Mouse (Mus musculus): Measurements from ENCODE around the gene Eif2s1.
A peak's percentile ranks its signal among the peaks of the same experiment; 100 is the strongest.

The Eif2s1 gene

GRCm38 (mm10) chr12:78861496-78862253 lies at the start of gene Eif2s1, which contains the start of gene Atp6v1d:
Gene Eif2s1, plus strand, starts transcription at chr12:78861819.
Gene Atp6v1d, minus strand, starts transcription at chr12:78861638.
- DNase-seq (ENCODE audit: low spot score in 2 of 2), result peak; percentile 99 to 100

GRCm38 (mm10) chr12:78814437-78814836 lies 47.2 kb upstream of the Eif2s1 start:
- DNase-seq (ENCODE audit: low spot score in 2 of 2), result no peak

- no peak for DNase-seq (ENCODE audit: low spot score in 2 of 2)
Observed at GRCm38 (mm10) chr12:78834496-78834895, 27.1 kb upstream of the Eif2s1 start.

GRCm38 (mm10) chr12:78839906-78840305 lies 21.7 kb upstream of the Eif2s1 start:
- DNase-seq (ENCODE audit: low spot score in 2 of 2), result no peak

GRCm38 (mm10) chr12:78842429-78842828 lies 19.2 kb upstream of the Eif2s1 start:
- DNase-seq (ENCODE audit: low spot score in 2 of 2), result no peak

GRCm38 (mm10) chr12:78848246-78848645 lies 13.4 kb upstream of the Eif2s1 start:
- DNase-seq (ENCODE audit: low spot score in 2 of 2), result no peak

GRCm38 (mm10) chr12:78860921-78861495 lies 611 bp upstream of the Eif2s1 start:
- DNase-seq (ENCODE audit: low spot score in 2 of 2), result peak in 1 of 2 experiments; percentile 33

- no peak for DNase-seq (ENCODE audit: low spot score in 2 of 2)
Observed at GRCm38 (mm10) chr12:78862254-78862730, 673 bp downstream of the Eif2s1 start.

- DNase-seq (ENCODE audit: low spot score in 2 of 2), result peak in 1 of 2 experiments; percentile 25
Observed at GRCm38 (mm10) chr12:78865434-78865833, 3.8 kb downstream of the Eif2s1 start.

GRCm38 (mm10) chr12:78868115-78868514 lies 6.5 kb downstream of the Eif2s1 start:
- no peak for DNase-seq (ENCODE audit: low spot score in 2 of 2)

GRCm38 (mm10) chr12:78874581-78874980 lies 13.0 kb downstream of the Eif2s1 start:
- no peak for DNase-seq (ENCODE audit: low spot score in 2 of 2)

GRCm38 (mm10) chr12:78890062-78890461 lies 28.4 kb downstream of the Eif2s1 start:
- no peak for DNase-seq (ENCODE audit: low spot score in 2 of 2)

- no peak for DNase-seq (ENCODE audit: low spot score in 2 of 2)
Observed at GRCm38 (mm10) chr12:78891149-78891548, 29.5 kb downstream of the Eif2s1 start.

- no peak for DNase-seq (ENCODE audit: low spot score in 2 of 2)
Observed at GRCm38 (mm10) chr12:78897861-78898260, 36.2 kb downstream of the Eif2s1 start.

- no peak for DNase-seq (ENCODE audit: low spot score in 2 of 2)
Observed at GRCm38 (mm10) chr12:78901467-78901866, 39.8 kb downstream of the Eif2s1 start.

GRCm38 (mm10) chr12:78903313-78903712 lies 41.7 kb downstream of the Eif2s1 start:
- DNase-seq (ENCODE audit: low spot score in 2 of 2), result no peak

GRCm38 (mm10) chr12:78904499-78904898 lies 42.9 kb downstream of the Eif2s1 start:
- no peak for DNase-seq (ENCODE audit: low spot score in 2 of 2)

- peak in 1 of 2 experiments; percentile 29 for DNase-seq (ENCODE audit: low spot score in 2 of 2)
Observed at GRCm38 (mm10) chr12:78906707-78907162, 45.1 kb downstream of the Eif2s1 start, which contains the start of gene Plek2. Gene Plek2, minus strand, starts transcription at chr12:78906964.

- DNase-seq (ENCODE audit: low spot score in 2 of 2), result no peak
Observed at GRCm38 (mm10) chr12:78908081-78908605, 46.5 kb downstream of the Eif2s1 start.

- DNase-seq (ENCODE audit: low spot score in 2 of 2), result no peak
Observed at GRCm38 (mm10) chr12:78910684-78911461, 49.3 kb downstream of the Eif2s1 start.

- peak in 1 of 2 experiments; percentile 29 for DNase-seq (ENCODE audit: low spot score in 2 of 2)
Observed at GRCm38 (mm10) chr12:78911707-78912417, 50.2 kb downstream of the Eif2s1 start.
